ENCODE assay signal across 28 mouse cellular contexts in genomic region chr11:96047469-96048373, GRCm38 (mm10). TPM values are rescaled to one million over a fixed set of nuclear protein-coding genes. Genes with fewer than 3 reads are reported as not detected.
DNase-seq lines count a peak whose midpoint lies in the region; ATAC-seq and TF ChIP-seq lines count a peak whose summit lies in the region.
"Had no signal": no experiment of that assay in that cellular context is flagged by ENCODE, and none has a peak within 500 bp of the region (broad histone marks: within the 10 kb centered on the region; RNA-seq: fewer than 3 reads in every experiment).

No protein-coding gene starts in this region.

- H3K4me3 ChIP-seq in left cerebral cortex, adult 2 months: no peak overlapping the region
- H3K4me3 ChIP-seq in thymus, adult 2 months (ENCODE audit: control insufficient read depth, insufficient read depth, low read length): no peak overlapping the region
- no peak overlapping the region for H3K4me3 ChIP-seq in intestine, postnatal 0 days (ENCODE audit: low read depth, low read length)
- no peak overlapping the region for H3K4me3 ChIP-seq in liver, embryonic 11.5 days (ENCODE audit: low read depth, low read length)
- H3K4me3 ChIP-seq: embryonic facial prominence, embryonic 13.5 days; forebrain, embryonic 12.5 days; heart, embryonic 12.5 days; hindbrain, embryonic 10.5 days had no signal

- peaks cover 3% of the 10 kb centered on the region; the same call in 1 of the 2 replicates for H3K4me1 ChIP-seq in thymus, adult 2 months (replicated peaks; ENCODE audit: control insufficient read depth, insufficient read depth, low read length)
- H3K4me1 ChIP-seq in intestine, postnatal 0 days (replicated peaks; ENCODE audit: control insufficient read depth, insufficient read depth, low read length): no peaks in the 10 kb centered on the region
- no peaks in the 10 kb centered on the region for H3K4me1 ChIP-seq in liver, embryonic 11.5 days (replicated peaks; ENCODE audit: control insufficient read depth, insufficient read depth, low read length)
- H3K4me1 ChIP-seq: embryonic facial prominence, embryonic 13.5 days; forebrain, embryonic 12.5 days; hindbrain, embryonic 10.5 days had no signal

- H3K9ac ChIP-seq in intestine, postnatal 0 days (ENCODE audit: low read depth, low read length): no peak overlapping the region
- H3K9ac ChIP-seq in liver, embryonic 11.5 days (ENCODE audit: low read depth, low read length): no peak overlapping the region
- H3K9ac ChIP-seq: embryonic facial prominence, embryonic 13.5 days; forebrain, embryonic 12.5 days; heart, embryonic 12.5 days; hindbrain, embryonic 14.5 days had no signal

- TF ChIP-seq POLR2A in thymus, adult 2 months (IDR thresholded peaks at IDR 0.05; ENCODE audit: control insufficient read depth, extremely low read depth, insufficient read depth, low read length, poor library complexity): no peak

- DNase-seq in left cerebral cortex, adult 2 months (ENCODE audit: extremely low spot score in 1 of 2, low spot score in 2 of 2): no peak
- DNase-seq in left cerebral cortex, postnatal 25 days (ENCODE audit: low spot score in 2 of 2): no peak
- DNase-seq in thymus, adult 2 months: no peak
- DNase-seq in thymus, postnatal 0 days (ENCODE audit: low spot score): no peak
- no peak for DNase-seq in liver, embryonic 11.5 days (ENCODE audit: low spot score)
- no peak for DNase-seq in heart, adult 11 months
- DNase-seq: adrenal gland, postnatal 14 days; B cell, adult 2 months; cerebellum, adult 11-12 months; cerebellum, adult 9-11 months; cerebellum, postnatal 36 days; gastrocnemius, postnatal 14 days had no signal

- H3K27me3 ChIP-seq in thymus, adult 2 months (ENCODE audit: control insufficient read depth, insufficient read depth, low read length): no peaks in the 10 kb centered on the region
- no peaks in the 10 kb centered on the region for H3K27me3 ChIP-seq in intestine, postnatal 0 days (replicated peaks; ENCODE audit: control insufficient read depth, insufficient read depth, low read length)
- H3K27me3 ChIP-seq in liver, embryonic 11.5 days (replicated peaks; ENCODE audit: control insufficient read depth, insufficient read depth, low read length): no peaks in the 10 kb centered on the region
- H3K27me3 ChIP-seq: embryonic facial prominence, embryonic 13.5 days; forebrain, embryonic 12.5 days; heart, embryonic 12.5 days; Patski had no signal

- WGBS in thymus, adult 2 months: 94% methylated on average over 4 of the region's 4 CpGs
- 80% methylated on average over 4 of the region's 4 CpGs for WGBS in intestine, postnatal 0 days
- WGBS in liver, embryonic 11.5 days: 88% methylated on average over 4 of the region's 4 CpGs

- intact Hi-C loops in left cerebral cortex, adult 2 months (cut with DNase I): no loop called here
- intact Hi-C loops in left cerebral cortex, postnatal 25 days (cut with DNase I): no loop called here

- H3K36me3 ChIP-seq in thymus, adult 2 months (ENCODE audit: control insufficient read depth, insufficient read depth, low read length): peaks cover 74% of the 10 kb centered on the region
- peaks cover 73% of the 10 kb centered on the region for H3K36me3 ChIP-seq in intestine, postnatal 0 days (ENCODE audit: control insufficient read depth, insufficient read depth)
- peaks cover 32% of the 10 kb centered on the region for H3K36me3 ChIP-seq in liver, embryonic 11.5 days (ENCODE audit: control insufficient read depth, insufficient read depth, low read length)

- no peaks in the 10 kb centered on the region for H3K9me3 ChIP-seq in intestine, postnatal 0 days (ENCODE audit: control insufficient read depth)
- no peaks in the 10 kb centered on the region for H3K9me3 ChIP-seq in liver, embryonic 11.5 days (ENCODE audit: control insufficient read depth, low read length)
- H3K9me3 ChIP-seq: embryonic facial prominence, embryonic 13.5 days; forebrain, embryonic 12.5 days; heart, embryonic 12.5 days; hindbrain, embryonic 10.5 days had no signal

- H3K4me2 ChIP-seq in intestine, postnatal 0 days (replicated peaks; ENCODE audit: low read depth): no peak overlapping the region
- no peak overlapping the region for H3K4me2 ChIP-seq in liver, embryonic 11.5 days
- H3K4me2 ChIP-seq: embryonic facial prominence, embryonic 13.5 days; forebrain, embryonic 12.5 days; heart, embryonic 12.5 days; hindbrain, embryonic 14.5 days had no signal

- TF ChIP-seq CTCF in left cerebral cortex, adult 2 months (IDR thresholded peaks at IDR 0.05): no peak
- no peak for TF ChIP-seq CTCF in thymus, adult 2 months (IDR thresholded peaks at IDR 0.05; ENCODE audit: borderline replicate concordance, control insufficient read depth, extremely low read depth, insufficient read depth, low read length, poor library complexity)
- TF ChIP-seq CTCF in intestine, postnatal 0 days (IDR thresholded peaks at IDR 0.05; ENCODE audit: low read depth): no peak

- peak overlapping the region; percentile 6; the same call in 1 of the 2 replicates for H3K27ac ChIP-seq in left cerebral cortex, adult 2 months
- peak overlapping the region; percentile 16; the same call in 1 of the 2 replicates for H3K27ac ChIP-seq in thymus, adult 2 months (ENCODE audit: control insufficient read depth, insufficient read depth, low read length)
- H3K27ac ChIP-seq in intestine, postnatal 0 days (ENCODE audit: low read depth, low read length): peak overlapping the region; percentile 64
- no peak overlapping the region for H3K27ac ChIP-seq in liver, embryonic 11.5 days (ENCODE audit: low read depth, low read length)
- H3K27ac ChIP-seq: forebrain, embryonic 12.5 days; hindbrain, embryonic 10.5 days; hindbrain, embryonic 14.5 days had no signal

- ATAC-seq in intestine, postnatal 0 days: no peak
- no peak for ATAC-seq in liver, embryonic 11.5 days (replicated peaks; ENCODE audit: low FRiP score)
- ATAC-seq: activated CD4-positive, CD25-positive, alpha-beta regulatory T cell, adult 4 months; CD4-positive, CD25-positive, alpha-beta regulatory T cell, adult 4 months; forebrain, embryonic 16.5 days; Patski had no signal

RNA-seq across cellular contexts. Expression of gene Snf8, which starts 13.0 kb away (rescaled TPM):
- total RNA-seq in left cerebral cortex, adult 2 months (2021): 100 to 1,000 TPM; 102 to 103 TPM
- total RNA-seq in left cerebral cortex, postnatal 25 days (2021): 10 to 100 TPM; 95.0 to 97.4 TPM
- 28.7 and 30.3 TPM in 2 replicates for polyA plus RNA-seq in thymus, adult 2 months (2012; rRNA removed)
- 128 and 144 TPM in 2 replicates for polyA plus RNA-seq in thymus, postnatal 0 days (2015; fragmentation: Nextera tagmentation; extraction: Ambion mirVana)
- 91.8 and 99.2 TPM in 2 replicates for polyA plus RNA-seq in intestine, postnatal 0 days (2015; fragmentation: Nextera tagmentation; extraction: Ambion mirVana)
- polyA plus RNA-seq in liver, embryonic 11.5 days (2014; fragmentation: Nextera tagmentation; extraction: Ambion mirVana): 48.8 and 50.0 TPM in 2 replicates

RNA-seq across cellular contexts. Expression of gene Ube2z, which starts 17.5 kb away (rescaled TPM):
- 10 to 100 TPM; 53.5 to 57.9 TPM for total RNA-seq in left cerebral cortex, adult 2 months (2021)
- total RNA-seq in left cerebral cortex, postnatal 25 days (2021): 10 to 100 TPM; 54.9 to 58.7 TPM
- polyA plus RNA-seq in thymus, adult 2 months (2012; rRNA removed): 43.3 and 47.9 TPM in 2 replicates
- 27.1 and 28.4 TPM in 2 replicates for polyA plus RNA-seq in thymus, postnatal 0 days (2015; fragmentation: Nextera tagmentation; extraction: Ambion mirVana)
- polyA plus RNA-seq in intestine, postnatal 0 days (2015; fragmentation: Nextera tagmentation; extraction: Ambion mirVana): 24.8 and 25.0 TPM in 2 replicates
- polyA plus RNA-seq in liver, embryonic 11.5 days (2014; fragmentation: Nextera tagmentation; extraction: Ambion mirVana): 26.7 and 27.1 TPM in 2 replicates

RNA-seq across cellular contexts. Expression of gene Gip, which starts 23.4 kb away (rescaled TPM):
- not detected for total RNA-seq in left cerebral cortex, adult 2 months (2021)
- total RNA-seq in left cerebral cortex, postnatal 25 days (2021): not detected
- polyA plus RNA-seq in thymus, adult 2 months (2012; rRNA removed): 0.26 and 0.86 TPM in 2 replicates
- polyA plus RNA-seq in thymus, postnatal 0 days (2015; fragmentation: Nextera tagmentation; extraction: Ambion mirVana): 3.1 and 3.8 TPM in 2 replicates
- 142 and 149 TPM in 2 replicates for polyA plus RNA-seq in intestine, postnatal 0 days (2015; fragmentation: Nextera tagmentation; extraction: Ambion mirVana)
- not detected in 2 replicates for polyA plus RNA-seq in liver, embryonic 11.5 days (2014; fragmentation: Nextera tagmentation; extraction: Ambion mirVana)
- total RNA-seq: adrenal gland, adult 18-20 months; adrenal gland, postnatal 14 days; gastrocnemius, adult 18-20 months; gastrocnemius, postnatal 14 days; heart, adult 8-10 months; heart, postnatal 25 days had no signal
- polyA plus RNA-seq: activated CD4-positive, CD25-positive, alpha-beta regulatory T cell, adult 4 months; CD4-positive, CD25-positive, alpha-beta regulatory T cell, adult 4 months; embryonic facial prominence, embryonic 13.5 days; forebrain, embryonic 12.5 days; forebrain, embryonic 16.5 days; gonadal fat pad, adult 2 months; heart, embryonic 12.5 days; heart, embryonic 16.5 days; hindbrain, embryonic 10.5 days; hindbrain, embryonic 14.5 days; Patski had no signal

RNA-seq across cellular contexts. Expression of gene Atp5g1, which starts 27.7 kb away (rescaled TPM):
- 100 to 1,000 TPM; 328 to 333 TPM for total RNA-seq in left cerebral cortex, adult 2 months (2021)
- 100 to 1,000 TPM; 435 to 483 TPM for total RNA-seq in left cerebral cortex, postnatal 25 days (2021)
- polyA plus RNA-seq in thymus, adult 2 months (2012; rRNA removed): 330 and 650 TPM in 2 replicates
- 610 and 662 TPM in 2 replicates for polyA plus RNA-seq in thymus, postnatal 0 days (2015; fragmentation: Nextera tagmentation; extraction: Ambion mirVana)
- 1,112 and 1,236 TPM in 2 replicates for polyA plus RNA-seq in intestine, postnatal 0 days (2015; fragmentation: Nextera tagmentation; extraction: Ambion mirVana)
- polyA plus RNA-seq in liver, embryonic 11.5 days (2014; fragmentation: Nextera tagmentation; extraction: Ambion mirVana): 943 and 994 TPM in 2 replicates

RNA-seq across cellular contexts. Expression of gene Igf2bp1, which starts 42.0 kb away (rescaled TPM):
- total RNA-seq in left cerebral cortex, adult 2 months (2021): under 1 TPM; 0.23 to 0.45 TPM
- total RNA-seq in left cerebral cortex, postnatal 25 days (2021): under 1 TPM; 0.18 to 0.34 TPM
- polyA plus RNA-seq in thymus, adult 2 months (2012; rRNA removed): 0.01 and 0.13 TPM in 2 replicates
- polyA plus RNA-seq in thymus, postnatal 0 days (2015; fragmentation: Nextera tagmentation; extraction: Ambion mirVana): 1.3 and 1.5 TPM in 2 replicates
- polyA plus RNA-seq in intestine, postnatal 0 days (2015; fragmentation: Nextera tagmentation; extraction: Ambion mirVana): 5.2 and 7.4 TPM in 2 replicates
- polyA plus RNA-seq in liver, embryonic 11.5 days (2014; fragmentation: Nextera tagmentation; extraction: Ambion mirVana): 54.1 and 56.0 TPM in 2 replicates
- total RNA-seq: gastrocnemius, adult 18-20 months had no signal
- polyA plus RNA-seq: CD4-positive, CD25-positive, alpha-beta regulatory T cell, adult 4 months had no signal

Comparison
In these comparisons a context has a peak if more than half of its experiments do, and no peak if none do; other contexts are left out.
1. RNA of gene Gip, which starts 23.4 kb away (polyA plus RNA-seq): 142 to 149 TPM in intestine, postnatal 0 days; 3.1 to 3.8 TPM in thymus, postnatal 0 days, 0.26 to 0.86 TPM in thymus, adult 2 months and not detected in liver, embryonic 11.5 days; every median in the first group is over 10 times any median in the second.